Mouse (Mus musculus): ENCODE measurements around the gene Itm2b. TPM values are rescaled to one million over a fixed set of nuclear protein-coding genes. Genes with fewer than 3 reads are reported as not detected.

The Itm2b gene
- polyA plus RNA-seq, 1 experiment from 2014 or later: 330 TPM

DNA sequence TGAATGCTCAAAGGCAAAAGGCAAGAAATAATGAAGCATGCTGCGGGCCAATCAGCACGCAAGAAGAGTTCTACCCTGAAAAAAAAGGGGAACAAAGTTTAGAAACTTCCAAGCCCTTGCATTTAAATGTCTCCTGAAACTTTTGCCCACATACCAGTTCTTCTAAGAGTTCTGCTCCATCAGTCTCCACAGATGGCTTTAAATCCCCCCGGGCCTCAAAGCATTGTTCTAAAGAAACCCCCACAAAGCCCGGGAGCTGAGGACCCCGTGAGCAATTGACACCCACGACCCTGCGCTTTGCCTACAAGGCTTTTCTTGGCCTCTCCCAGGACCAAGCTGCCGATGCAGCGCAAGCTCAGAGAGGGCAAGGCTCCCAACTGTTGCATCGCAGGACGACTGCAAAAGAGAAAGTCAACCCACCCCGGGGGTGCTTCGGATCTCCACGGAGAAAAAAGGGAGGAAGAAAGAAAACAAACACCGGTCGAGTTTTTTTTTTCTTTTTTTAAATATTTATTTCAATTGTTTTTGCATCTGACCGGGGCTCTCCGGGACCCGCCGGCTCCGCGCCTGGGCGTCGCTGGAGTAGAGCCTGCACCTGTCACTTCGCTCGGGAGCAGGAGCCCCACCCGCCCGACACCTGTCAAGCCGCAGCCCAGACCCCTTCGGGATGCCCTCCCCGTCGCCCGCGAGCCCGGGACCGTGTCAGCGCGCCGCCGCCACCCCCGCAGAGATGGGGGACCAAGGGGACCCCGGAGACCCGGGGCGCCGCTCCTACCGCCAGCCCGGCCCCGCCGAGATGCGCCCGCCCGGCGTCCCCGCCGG lies 60.2 kb downstream of the Itm2b start:
- WGBS: under 1% methylated on average over 53 of the region's 55 CpGs
- Histone ChIP-seq H3K9me3 (no peaks in the 10 kb centered on the region), H3K4me1 (peaks cover 6% of the 10 kb centered on the region), H3K4me3 (peak overlapping the region; percentile 96), H3K27me3 (ENCODE audit: insufficient read depth, poor library complexity, severe bottlenecking) (no peaks in the 10 kb centered on the region), H3K27ac (peak overlapping the region; percentile 92), H3K36me3 (no peaks in the 10 kb centered on the region)
- peak; percentile 78 for DNase-seq (ENCODE audit: low spot score)

DNA sequence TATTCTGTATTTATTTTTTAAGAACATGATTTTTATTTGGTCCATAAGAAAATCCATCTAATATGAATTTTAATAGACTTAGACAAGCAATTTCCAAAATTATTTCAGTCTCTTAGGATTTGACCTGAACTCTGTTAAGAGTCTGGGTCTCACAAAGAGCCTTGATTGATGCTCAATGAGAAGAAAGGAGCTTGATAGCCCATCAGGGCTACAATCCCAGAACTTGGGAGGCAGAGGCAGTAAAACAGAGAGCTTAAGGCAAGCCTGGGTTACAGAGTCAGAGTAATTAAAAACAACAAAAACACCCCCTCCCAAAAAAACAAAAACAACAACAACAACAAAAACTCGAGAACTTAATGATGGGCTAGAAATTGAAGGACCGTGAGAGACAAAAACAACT lies 61.1 kb downstream of the Itm2b start:
- no peaks in the 10 kb centered on the region for H3K27me3 ChIP-seq (ENCODE audit: insufficient read depth, poor library complexity, severe bottlenecking)
- peaks cover 6% of the 10 kb centered on the region for H3K4me1 ChIP-seq
- H3K4me3 ChIP-seq: no peak overlapping the region

DNA sequence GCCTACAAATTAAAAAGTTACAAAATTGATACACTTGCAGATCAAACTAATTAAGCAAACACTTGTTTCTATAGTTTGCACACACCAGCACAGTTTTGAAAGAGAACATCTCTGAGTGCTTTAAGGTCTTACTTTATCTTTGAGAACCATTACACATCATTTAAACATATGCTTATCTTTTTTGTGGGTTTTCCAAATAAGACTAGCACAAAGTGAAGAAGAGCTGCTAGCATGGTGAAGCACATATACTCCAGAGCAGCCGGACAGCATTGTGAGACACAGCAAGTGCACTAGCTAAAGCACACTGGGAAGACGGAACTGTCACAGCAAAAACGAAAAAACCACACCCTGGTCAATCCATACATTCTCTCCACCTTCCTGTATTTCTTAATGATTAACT lies 62.9 kb downstream of the Itm2b start:
- DNase-seq (ENCODE audit: low spot score): no peak
- Histone ChIP-seq H3K9me3 (no peaks in the 10 kb centered on the region), H3K4me3 (no peak overlapping the region), H3K4me1 (peaks cover 6% of the 10 kb centered on the region), H3K36me3 (no peaks in the 10 kb centered on the region), H3K27ac (no peak overlapping the region), H3K27me3 (ENCODE audit: insufficient read depth, poor library complexity, severe bottlenecking) (no peaks in the 10 kb centered on the region)
- WGBS: 71% methylated on average over 3 of the region's 3 CpGs

More for the DNA sequence above, 61.1 kb downstream of the Itm2b start:
- Histone ChIP-seq H3K27ac (no peak overlapping the region), H3K36me3 (no peaks in the 10 kb centered on the region), H3K9me3 (no peaks in the 10 kb centered on the region)
- WGBS: 77% methylated on average over 2 of the region's 2 CpGs
- DNase-seq (ENCODE audit: low spot score): no peak

DNA sequence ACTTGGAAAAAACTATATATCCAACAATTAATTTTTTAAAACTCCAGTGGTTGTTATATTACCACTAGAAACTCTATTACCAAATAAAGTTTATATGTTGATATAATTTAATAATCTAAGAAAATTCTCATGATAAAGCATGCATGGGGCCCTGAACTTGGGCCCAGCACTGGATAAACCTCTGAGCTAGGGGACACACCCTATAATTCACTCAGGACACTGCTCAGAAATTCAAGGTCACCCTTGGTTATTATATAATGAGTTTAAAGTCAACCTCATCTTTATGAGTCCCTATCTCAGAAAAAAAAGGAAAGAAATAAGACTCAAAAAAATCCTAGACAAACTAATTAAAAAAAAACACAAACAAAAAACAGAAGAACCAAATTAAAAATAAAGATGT lies 68.2 kb downstream of the Itm2b start:
- DNase-seq (ENCODE audit: low spot score): no peak
- Histone ChIP-seq H3K4me1 (0 out of 2 replicates have a peak, but pooled peaks cover 4% of the 10 kb centered on the region), H3K27ac (no peak overlapping the region)

DNA sequence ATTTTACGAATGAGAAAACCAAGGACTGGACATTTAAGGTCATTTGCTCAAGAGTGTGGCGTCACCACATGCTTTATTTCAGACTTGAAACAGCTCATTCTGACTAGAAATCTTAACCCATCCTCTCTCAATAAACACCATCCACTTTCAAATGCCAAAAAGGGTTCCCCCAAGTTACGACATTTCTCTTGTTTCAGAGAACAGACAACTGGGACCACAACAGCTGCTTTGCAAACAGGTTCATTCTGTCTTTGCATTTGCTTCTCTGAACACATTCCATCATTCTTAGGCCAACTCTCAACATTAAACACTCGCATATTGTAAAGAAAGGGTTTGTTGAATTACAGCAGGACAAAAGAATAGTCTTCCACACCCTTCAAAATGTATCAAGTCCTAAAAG lies 71.2 kb downstream of the Itm2b start:
- H3K4me1 ChIP-seq: 0 out of 2 replicates have a peak, but pooled peaks cover 4% of the 10 kb centered on the region
- H3K27me3 ChIP-seq (ENCODE audit: insufficient read depth, poor library complexity, severe bottlenecking): no peaks in the 10 kb centered on the region
- no peaks in the 10 kb centered on the region for H3K9me3 ChIP-seq
- H3K27ac ChIP-seq: no peak overlapping the region
- no peak for DNase-seq (ENCODE audit: low spot score)
- WGBS: 91% methylated on average over 4 of the region's 4 CpGs
- no peaks in the 10 kb centered on the region for H3K36me3 ChIP-seq
- no peak overlapping the region for H3K4me3 ChIP-seq

More for the DNA sequence above, 68.2 kb downstream of the Itm2b start:
- H3K4me3 ChIP-seq: no peak overlapping the region
- no peaks in the 10 kb centered on the region for H3K9me3 ChIP-seq
- no peaks in the 10 kb centered on the region for H3K36me3 ChIP-seq
- no peaks in the 10 kb centered on the region for H3K27me3 ChIP-seq (ENCODE audit: insufficient read depth, poor library complexity, severe bottlenecking)

DNA sequence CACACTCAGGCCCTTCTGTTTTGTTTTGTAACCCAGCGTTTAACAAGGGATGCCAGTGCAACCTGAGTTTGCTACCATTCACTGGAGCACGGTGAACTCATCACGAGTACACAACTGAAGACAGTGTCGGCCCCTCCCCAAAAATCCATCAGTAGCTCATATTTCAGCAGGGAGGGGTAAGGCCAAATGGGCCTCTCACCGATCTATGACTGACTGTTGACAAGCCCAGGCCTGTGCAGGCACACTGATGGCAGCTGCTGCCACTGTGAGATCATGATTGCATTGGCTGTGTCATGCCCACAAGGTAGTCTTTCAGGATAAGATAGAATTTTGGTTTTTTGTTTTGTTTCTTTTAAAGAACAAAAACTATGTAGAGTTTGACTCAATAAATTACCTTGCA lies 71.7 kb downstream of the Itm2b start:
- no peak for DNase-seq (ENCODE audit: low spot score)
- WGBS: 55% methylated on average over 5 of the region's 5 CpGs
- no peaks in the 10 kb centered on the region for H3K27me3 ChIP-seq (ENCODE audit: insufficient read depth, poor library complexity, severe bottlenecking)
- no peak overlapping the region for H3K27ac ChIP-seq
- H3K36me3 ChIP-seq: no peaks in the 10 kb centered on the region
- H3K4me3 ChIP-seq: no peak overlapping the region
- H3K4me1 ChIP-seq: 0 out of 2 replicates have a peak, but pooled peaks cover 4% of the 10 kb centered on the region
- no peaks in the 10 kb centered on the region for H3K9me3 ChIP-seq

DNA sequence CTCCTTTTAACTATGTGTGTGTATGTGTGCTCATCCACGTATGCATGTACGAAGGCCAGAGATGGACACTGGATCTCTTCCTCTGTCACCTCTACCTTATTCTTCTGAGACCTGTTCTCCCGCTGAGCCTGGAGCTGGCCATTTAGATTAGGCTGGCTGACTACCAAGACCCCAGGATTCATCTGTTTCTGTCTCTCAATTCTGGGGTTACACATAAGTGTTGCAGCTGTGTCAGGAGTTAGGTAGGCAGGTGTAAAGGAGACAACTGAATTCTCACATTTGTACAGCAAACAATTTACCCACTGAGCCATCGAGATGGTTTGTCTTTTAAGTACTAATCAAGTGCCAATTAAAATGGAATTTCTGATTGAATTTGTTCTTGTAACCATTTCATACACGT lies 72.2 kb downstream of the Itm2b start:
- 82% methylated on average over 5 of the region's 5 CpGs for WGBS
- Histone ChIP-seq H3K36me3 (no peaks in the 10 kb centered on the region), H3K4me3 (no peak overlapping the region), H3K27ac (no peak overlapping the region), H3K27me3 (ENCODE audit: insufficient read depth, poor library complexity, severe bottlenecking) (no peaks in the 10 kb centered on the region), H3K9me3 (no peaks in the 10 kb centered on the region), H3K4me1 (0 out of 2 replicates have a peak, but pooled peaks cover 4% of the 10 kb centered on the region)
- no peak for DNase-seq (ENCODE audit: low spot score)

Other genes starting within 250 kb of the Itm2b start
- gene Lpar6, start 147.4 kb downstream of the Itm2b start, polyA plus RNA-seq (2016; fragmentation: Nextera tagmentation; extraction: Ambion mirVana): 8.2 and 11.2 TPM in 2 replicates
- gene Rb1, start 59.5 kb downstream of the Itm2b start, polyA plus RNA-seq (2016; fragmentation: Nextera tagmentation; extraction: Ambion mirVana): 7.7 and 9.5 TPM in 2 replicates
- gene Med4, start 124.7 kb upstream of the Itm2b start, polyA plus RNA-seq (2016; fragmentation: Nextera tagmentation; extraction: Ambion mirVana): 68.5 and 87.0 TPM in 2 replicates
- gene Sucla2, start 140.0 kb upstream of the Itm2b start, polyA plus RNA-seq (2016; fragmentation: Nextera tagmentation; extraction: Ambion mirVana): 138 and 179 TPM in 2 replicates
- 4.9 and 5.7 TPM in 2 replicates for gene Nudt15, start 163.0 kb upstream of the Itm2b start, polyA plus RNA-seq (2016; fragmentation: Nextera tagmentation; extraction: Ambion mirVana)